Mouse (Mus musculus) liver, adult 2 months (tissue): ENCODE results near the gene Pcid2.

ENCODE experiments used
- CTCF ChIP-seq: fragments of 200-500 bp; IDR thresholded peaks from 2 replicates; pipeline ENCODE4 v1.5.1; 2011; ENCODE audit warnings: low read depth, low read length, control low read depth
- POLR2A ChIP-seq: fragments of 200-500 bp; IDR thresholded peaks from 2 replicates; pipeline ENCODE4 v1.6.1; 2011; ENCODE audit warnings: low read length, control low read depth; ENCODE audit not compliant: insufficient read depth; ENCODE audit errors: extremely low read depth

GRCm38 (mm10) chr8:13149866-13150265, 44.6 kb upstream of the Pcid2 start:
- TF ChIP-seq CTCF: no peak
- no peak for TF ChIP-seq POLR2A
